ENCODE assay signal across 14 mouse cellular contexts in genomic region chr6:141523747-141524640, GRCm38 (mm10). TPM values are rescaled to one million over a fixed set of nuclear protein-coding genes. Genes with fewer than 3 reads are reported as not detected.
DNase-seq lines count a peak whose midpoint lies in the region; ATAC-seq and TF ChIP-seq lines count a peak whose summit lies in the region.
"Had no signal": no experiment of that assay in that cellular context is flagged by ENCODE, and none has a peak within 500 bp of the region (broad histone marks: within the 10 kb centered on the region; RNA-seq: fewer than 3 reads in every experiment).

Gene Slco1c1, plus strand, starts transcription at chr6:141524368.

- 23% methylated on average over 2 of the region's 2 CpGs for WGBS in forebrain, embryonic 13.5 days
- 50% methylated on average over 2 of the region's 2 CpGs for WGBS in forebrain, embryonic 12.5 days
- WGBS in midbrain, embryonic 15.5 days, result 41% methylated on average over 2 of the region's 2 CpGs
- WGBS in midbrain, embryonic 10.5 days, result 53% methylated on average over 2 of the region's 2 CpGs
- 36% methylated on average over 2 of the region's 2 CpGs for WGBS in midbrain, postnatal 0 days

- no peak within 1 kb of the TSS for H3K27ac ChIP-seq in forebrain, embryonic 13.5 days
- no peak within 1 kb of the TSS for H3K27ac ChIP-seq in forebrain, embryonic 12.5 days
- peak within 1 kb of the TSS; percentile 48; the same call in 1 of the 2 replicates for H3K27ac ChIP-seq in midbrain, embryonic 15.5 days
- no peak within 1 kb of the TSS for H3K27ac ChIP-seq in midbrain, embryonic 10.5 days (replicated peaks)
- H3K27ac ChIP-seq in midbrain, postnatal 0 days (ENCODE audit: low read depth, low read length), result no peak within 1 kb of the TSS
- H3K27ac ChIP-seq: heart, embryonic 10.5 days; liver, embryonic 14.5 days; macrophage had no signal

- TF ChIP-seq CTCF in midbrain, postnatal 0 days (IDR thresholded peaks at IDR 0.05), result no peak

- DNase-seq in midbrain, embryonic 10.5 days (ENCODE audit: low spot score), result no peak
- peak; percentile 8 for DNase-seq in layer of hippocampus, adult 9-11 months
- no peak for DNase-seq in midbrain, postnatal 0 days (ENCODE audit: low spot score)
- DNase-seq in lung, postnatal 25 days (ENCODE audit: low spot score), result no peak
- no peak for DNase-seq in retina, embryonic 14.5 days (ENCODE audit: low spot score)
- DNase-seq: adrenal gland, adult 2 months; B cell, adult 2 months; kidney, postnatal 25 days had no signal

- 0 out of 2 replicates have a peak, but pooled peaks cover 9% of the 10 kb centered on the region for H3K4me1 ChIP-seq in forebrain, embryonic 13.5 days
- H3K4me1 ChIP-seq in forebrain, embryonic 12.5 days, result no peaks in the 10 kb centered on the region; the same call in 1 of the 2 replicates
- no peaks in the 10 kb centered on the region for H3K4me1 ChIP-seq in midbrain, embryonic 15.5 days
- H3K4me1 ChIP-seq in midbrain, embryonic 10.5 days, result 0 out of 2 replicates have a peak, but pooled peaks cover 2% of the 10 kb centered on the region
- no peaks in the 10 kb centered on the region for H3K4me1 ChIP-seq in midbrain, postnatal 0 days (ENCODE audit: insufficient read depth, low read length)
- H3K4me1 ChIP-seq: heart, embryonic 10.5 days had no signal

- H3K4me2 ChIP-seq in forebrain, embryonic 13.5 days, result no peak within 1 kb of the TSS
- no peak within 1 kb of the TSS for H3K4me2 ChIP-seq in forebrain, embryonic 12.5 days
- no peak within 1 kb of the TSS for H3K4me2 ChIP-seq in midbrain, embryonic 15.5 days
- H3K4me2 ChIP-seq in midbrain, postnatal 0 days (ENCODE audit: low read depth, low read length, poor library complexity, severe bottlenecking), result no peak within 1 kb of the TSS

- ATAC-seq in forebrain, embryonic 13.5 days, result peak; percentile 61; the same call in 1 of the 2 replicates
- ATAC-seq in forebrain, embryonic 12.5 days (ENCODE audit: low FRiP score), result no peak
- ATAC-seq in midbrain, embryonic 15.5 days (replicated peaks), result no peak
- no peak for ATAC-seq in midbrain, postnatal 0 days (ENCODE audit: low FRiP score)

- H3K4me3 ChIP-seq in forebrain, embryonic 13.5 days, result no peak within 1 kb of the TSS
- no peak within 1 kb of the TSS for H3K4me3 ChIP-seq in forebrain, embryonic 12.5 days (replicated peaks)
- no peak within 1 kb of the TSS for H3K4me3 ChIP-seq in midbrain, embryonic 15.5 days
- no peak within 1 kb of the TSS for H3K4me3 ChIP-seq in midbrain, embryonic 10.5 days
- H3K4me3 ChIP-seq in midbrain, postnatal 0 days (ENCODE audit: low read depth, low read length), result no peak within 1 kb of the TSS
- H3K4me3 ChIP-seq: heart, embryonic 10.5 days had no signal

- H3K27me3 ChIP-seq in forebrain, embryonic 13.5 days, result no peaks in the 10 kb centered on the region
- no peaks in the 10 kb centered on the region for H3K27me3 ChIP-seq in forebrain, embryonic 12.5 days
- no peaks in the 10 kb centered on the region for H3K27me3 ChIP-seq in midbrain, embryonic 15.5 days (replicated peaks)
- H3K27me3 ChIP-seq in midbrain, embryonic 10.5 days (ENCODE audit: low read depth, poor library complexity, severe bottlenecking), result no peaks in the 10 kb centered on the region
- H3K27me3 ChIP-seq in midbrain, postnatal 0 days (ENCODE audit: insufficient read depth, low read length), result no peaks in the 10 kb centered on the region

- H3K9ac ChIP-seq in forebrain, embryonic 13.5 days, result no peak within 1 kb of the TSS
- H3K9ac ChIP-seq in forebrain, embryonic 12.5 days, result no peak within 1 kb of the TSS
- no peak within 1 kb of the TSS for H3K9ac ChIP-seq in midbrain, embryonic 15.5 days
- no peak within 1 kb of the TSS for H3K9ac ChIP-seq in midbrain, postnatal 0 days (replicated peaks; ENCODE audit: low read length, poor library complexity, severe bottlenecking)
- H3K9ac ChIP-seq: liver, embryonic 14.5 days had no signal

- no peaks in the 10 kb centered on the region for H3K36me3 ChIP-seq in forebrain, embryonic 13.5 days (ENCODE audit: poor library complexity, severe bottlenecking)
- H3K36me3 ChIP-seq in forebrain, embryonic 12.5 days (replicated peaks), result no peaks in the 10 kb centered on the region
- H3K36me3 ChIP-seq in midbrain, embryonic 15.5 days (replicated peaks), result no peaks in the 10 kb centered on the region
- no peaks in the 10 kb centered on the region for H3K36me3 ChIP-seq in midbrain, embryonic 10.5 days
- no peaks in the 10 kb centered on the region for H3K36me3 ChIP-seq in midbrain, postnatal 0 days (ENCODE audit: insufficient read depth, low read length)
- H3K36me3 ChIP-seq: heart, embryonic 10.5 days had no signal

- H3K9me3 ChIP-seq in forebrain, embryonic 13.5 days (replicated peaks), result no peaks in the 10 kb centered on the region
- no peaks in the 10 kb centered on the region for H3K9me3 ChIP-seq in forebrain, embryonic 12.5 days
- H3K9me3 ChIP-seq in midbrain, embryonic 15.5 days, result no peaks in the 10 kb centered on the region
- no peaks in the 10 kb centered on the region for H3K9me3 ChIP-seq in midbrain, embryonic 10.5 days (replicated peaks)
- H3K9me3 ChIP-seq in midbrain, postnatal 0 days (ENCODE audit: low read length), result no peaks in the 10 kb centered on the region
- H3K9me3 ChIP-seq: heart, embryonic 10.5 days had no signal

RNA-seq across cellular contexts. Expression of gene Slco1c1, which starts in this region (rescaled TPM):
- polyA plus RNA-seq in forebrain, embryonic 13.5 days (2015; fragmentation: Nextera tagmentation; extraction: Ambion mirVana), result 4.7 and 5.1 TPM in 2 replicates
- polyA plus RNA-seq in forebrain, embryonic 12.5 days (2016; fragmentation: Nextera tagmentation; extraction: Ambion mirVana), result 1.0 and 1.3 TPM in 2 replicates
- polyA plus RNA-seq in midbrain, embryonic 15.5 days (2015; fragmentation: Nextera tagmentation; extraction: Ambion mirVana), result 15.7 and 16.1 TPM in 2 replicates
- polyA plus RNA-seq in midbrain, embryonic 10.5 days (2016; fragmentation: Nextera tagmentation; extraction: Ambion mirVana), result 1.1 and 1.3 TPM in 2 replicates
- total RNA-seq in midbrain, postnatal 0 days (2014; rRNA removed), result 28.6 and 31.8 TPM in 2 replicates
- 24.8 and 25.0 TPM in 2 replicates for polyA plus RNA-seq in midbrain, postnatal 0 days (2015; fragmentation: Nextera tagmentation; extraction: Ambion mirVana)
- polyA plus RNA-seq: heart, embryonic 10.5 days; macrophage had no signal
